Mouse (Mus musculus) cortical plate, adult 2 months (tissue): ENCODE data around the gene Kncn.

Experiments used
- CTCF ChIP-seq: fragments of 200-500 bp; IDR thresholded peaks from 2 replicates; pipeline ENCODE4 v1.5.1; 2011; ENCODE audit warnings: mild to moderate bottlenecking, control low read depth, low read length; ENCODE audit not compliant: insufficient read depth; ENCODE audit errors: extremely low read depth
- POLR2A ChIP-seq: fragments of 200-500 bp; IDR thresholded peaks from 2 replicates; pipeline ENCODE4 v1.6.1; 2011; ENCODE audit warnings: mild to moderate bottlenecking, low read length, control low read depth; ENCODE audit not compliant: insufficient read depth; ENCODE audit errors: extremely low read depth

DNA sequence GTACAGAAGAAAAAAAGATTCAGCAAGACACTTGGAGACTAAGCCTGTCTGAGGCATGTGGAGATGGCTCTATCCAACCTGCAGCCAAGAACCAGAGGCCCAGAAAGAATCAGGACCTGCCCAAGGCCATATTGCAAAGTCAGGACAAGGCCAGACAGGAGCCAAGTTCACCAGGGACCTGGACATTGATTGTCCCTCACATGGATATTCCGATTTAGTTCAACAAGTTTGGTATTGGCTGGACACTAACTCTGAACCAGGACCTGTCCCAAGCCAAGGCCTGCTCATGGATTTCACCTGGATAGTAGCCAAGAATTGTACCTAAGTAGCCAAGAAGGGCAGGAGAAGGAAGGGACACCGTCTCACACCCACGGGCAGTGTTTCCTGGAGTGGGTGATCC lies 22.6 kb downstream of the Kncn start:
- TF ChIP-seq CTCF: no peak
- TF ChIP-seq POLR2A: no peak
